Mouse (Mus musculus) C2C12 (cell line): ENCODE data around the gene Cxcl1. TPM values are rescaled to one million over a fixed set of nuclear protein-coding genes. Genes with fewer than 3 reads are reported as not detected.

Experiments used
- H3K27me3 ChIP-seq: one replicate; pipeline ENCODE4 v1.6.1; 2011; ENCODE audit not compliant: control insufficient read depth, insufficient read depth, insufficient read length
- H3K36me3 ChIP-seq: one replicate; pipeline ENCODE4 v1.6.1; 2011; ENCODE audit not compliant: control insufficient read depth, insufficient read depth
- H3K4me3 ChIP-seq: one replicate; pipeline ENCODE4 v1.5.1; 2011; ENCODE audit warnings: mild to moderate bottlenecking, control low read depth; ENCODE audit not compliant: poor library complexity, insufficient read depth, severe bottlenecking
- H3K79me2 ChIP-seq: one replicate; pipeline ENCODE4 v1.6.1; 2011; ENCODE audit not compliant: control insufficient read depth, insufficient read depth
- H3K79me3 ChIP-seq: one replicate; pipeline ENCODE4 v1.6.1; 2011; ENCODE audit warnings: low read depth, control low read depth
- H3ac ChIP-seq: one replicate; pipeline ENCODE3; 2011; ENCODE audit warnings: low read depth; ENCODE audit not compliant: control insufficient read depth, insufficient read length
- CEBPB ChIP-seq: IDR thresholded peaks from one replicate; pipeline ENCODE4 v1.6.1; 2011; ENCODE audit warnings: low read depth, mild to moderate bottlenecking, control low read depth, moderate library complexity
- CTCF ChIP-seq: IDR thresholded peaks from one replicate; pipeline ENCODE4 v1.5.1; 2011; ENCODE audit not compliant: control insufficient read depth, insufficient read depth, insufficient read length
- FOSL1 ChIP-seq: IDR thresholded peaks from one replicate; pipeline ENCODE4 v1.8.0; 2011; ENCODE audit warnings: mild to moderate bottlenecking, low read length; ENCODE audit not compliant: poor library complexity, insufficient read depth, severe bottlenecking
- MAX ChIP-seq: IDR thresholded peaks from one replicate; pipeline ENCODE4 v1.6.1; 2011; ENCODE audit warnings: mild to moderate bottlenecking, control low read depth
- MYOD1 ChIP-seq: IDR thresholded peaks from one replicate; pipeline ENCODE4 v1.6.1; 2011; ENCODE audit warnings: low read depth; ENCODE audit not compliant: control insufficient read depth, insufficient read length
- MYOG ChIP-seq: IDR thresholded peaks from one replicate; pipeline ENCODE4 v1.6.1; 2011; ENCODE audit not compliant: control insufficient read depth, insufficient read length; ENCODE audit errors: extremely low read depth
- USF1 ChIP-seq: IDR thresholded peaks from one replicate; pipeline ENCODE4 v1.6.1; 2011; ENCODE audit warnings: low read depth, mild to moderate bottlenecking, control low read depth, moderate library complexity
- polyA plus RNA-seq: library from polyadenylated mRNA; unstranded; fragments of >200 nt; fragmentation: generic; extraction: Trizol; gene quantifications from one replicate; pipeline ENCODE4 v1.2.1, GENCODE M21; 2012; ENCODE audit warnings: missing spikeins

Gene Cxcl1
- polyA plus RNA-seq, 1 experiment = 0.66 TPM

DNA sequence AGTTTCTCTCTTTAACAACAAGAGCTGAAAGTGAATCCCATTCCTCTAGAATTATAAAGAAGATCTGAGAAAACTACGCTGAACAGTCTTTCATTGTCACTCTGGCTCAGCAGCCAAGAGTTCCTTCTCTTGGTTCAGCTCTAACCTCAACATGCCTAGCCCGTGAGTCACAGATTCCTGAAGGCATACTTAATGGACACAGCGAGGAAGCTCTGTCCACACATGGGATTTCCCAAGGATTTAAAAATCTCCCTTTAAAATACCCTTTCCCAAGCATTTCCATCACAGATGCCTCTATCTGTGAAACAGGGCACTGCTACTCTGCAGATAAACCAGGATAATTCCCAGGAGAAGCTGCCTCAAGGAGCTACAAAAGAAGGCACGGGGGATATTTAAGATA lies 15.0 kb upstream of the Cxcl1 start:
- Histone ChIP-seq H3K79me3 (no peaks in the 10 kb centered on the region), H3K79me2 (no peaks in the 10 kb centered on the region), H3K27me3 (no peaks in the 10 kb centered on the region), H3K4me3 (no peak overlapping the region), H3K36me3 (no peaks in the 10 kb centered on the region), H3ac (no peak overlapping the region)
- TF ChIP-seq FOSL1 = peak; percentile 78
- no peak for TF ChIP-seq MYOG
- TF ChIP-seq MAX = no peak
- no peak for TF ChIP-seq CTCF
- peak; percentile 6 for TF ChIP-seq MYOD1
- no peak for TF ChIP-seq USF1
- peak; percentile 50 for TF ChIP-seq CEBPB

DNA sequence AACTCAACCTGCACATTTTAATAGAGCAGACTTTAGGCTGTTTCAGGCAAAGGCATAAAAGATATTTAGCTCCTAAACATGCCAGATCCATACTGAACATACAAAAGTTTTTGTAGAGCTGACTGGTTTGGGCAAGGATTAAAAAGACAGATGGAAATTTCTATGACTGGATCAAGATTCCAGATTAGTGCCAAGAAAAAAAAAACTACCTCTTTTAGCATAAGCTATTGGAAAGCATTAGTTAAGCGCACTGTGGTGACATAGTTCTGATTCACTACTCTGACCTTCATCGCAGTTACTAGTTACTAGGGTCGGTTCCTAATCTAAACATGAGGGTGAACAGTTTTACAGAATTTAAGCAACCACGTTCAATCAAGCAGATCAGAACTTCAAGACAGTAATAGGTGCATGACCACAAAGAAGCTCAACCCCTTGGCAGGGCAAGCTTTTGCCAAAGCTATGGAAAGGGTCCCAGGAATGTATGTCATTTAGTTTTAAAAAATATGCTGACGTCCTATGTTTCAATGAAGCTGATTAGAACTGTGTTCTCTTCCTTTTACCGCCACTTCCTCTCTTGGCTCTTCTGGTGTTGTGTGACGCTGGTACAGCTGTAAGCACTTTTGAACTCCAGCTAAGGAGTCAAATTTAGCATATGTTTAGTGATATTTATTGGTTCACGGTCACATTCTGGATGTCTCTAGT lies 14.4 kb upstream of the Cxcl1 start:
- Histone ChIP-seq H3K4me3 (no peak overlapping the region), H3K27me3 (no peaks in the 10 kb centered on the region), H3K79me3 (no peaks in the 10 kb centered on the region), H3K36me3 (no peaks in the 10 kb centered on the region), H3ac (no peak overlapping the region), H3K79me2 (no peaks in the 10 kb centered on the region)
- TF ChIP-seq USF1 = no peak
- no peak for TF ChIP-seq CEBPB
- no peak for TF ChIP-seq MAX
- no peak for TF ChIP-seq MYOD1
- TF ChIP-seq CTCF = no peak
- no peak for TF ChIP-seq FOSL1
- no peak for TF ChIP-seq MYOG

DNA sequence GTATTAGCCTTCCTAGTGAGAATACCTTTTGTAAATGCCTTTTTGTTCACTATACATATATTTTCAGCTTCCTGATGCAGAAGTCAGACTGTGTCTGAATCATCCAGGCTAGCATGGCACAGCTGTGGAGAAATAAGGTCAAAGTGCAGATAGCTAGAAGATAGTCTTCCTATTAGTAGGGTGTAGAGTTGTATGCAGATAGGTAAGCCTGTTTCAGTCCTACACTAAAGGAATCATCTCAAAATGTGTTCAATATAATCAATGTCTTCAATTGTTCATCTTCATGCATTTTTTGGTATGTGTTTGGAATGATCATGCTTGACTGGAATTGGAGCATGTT lies 13.9 kb upstream of the Cxcl1 start:
- H3K27me3 ChIP-seq = no peaks in the 10 kb centered on the region
- H3ac ChIP-seq = no peak overlapping the region
- TF ChIP-seq FOSL1 (no peak), CEBPB (no peak), CTCF (no peak), MAX (no peak), MYOD1 (no peak), MYOG (no peak), USF1 (no peak)
- no peaks in the 10 kb centered on the region for H3K79me2 ChIP-seq
- no peak overlapping the region for H3K4me3 ChIP-seq
- no peaks in the 10 kb centered on the region for H3K36me3 ChIP-seq
- no peaks in the 10 kb centered on the region for H3K79me3 ChIP-seq

DNA sequence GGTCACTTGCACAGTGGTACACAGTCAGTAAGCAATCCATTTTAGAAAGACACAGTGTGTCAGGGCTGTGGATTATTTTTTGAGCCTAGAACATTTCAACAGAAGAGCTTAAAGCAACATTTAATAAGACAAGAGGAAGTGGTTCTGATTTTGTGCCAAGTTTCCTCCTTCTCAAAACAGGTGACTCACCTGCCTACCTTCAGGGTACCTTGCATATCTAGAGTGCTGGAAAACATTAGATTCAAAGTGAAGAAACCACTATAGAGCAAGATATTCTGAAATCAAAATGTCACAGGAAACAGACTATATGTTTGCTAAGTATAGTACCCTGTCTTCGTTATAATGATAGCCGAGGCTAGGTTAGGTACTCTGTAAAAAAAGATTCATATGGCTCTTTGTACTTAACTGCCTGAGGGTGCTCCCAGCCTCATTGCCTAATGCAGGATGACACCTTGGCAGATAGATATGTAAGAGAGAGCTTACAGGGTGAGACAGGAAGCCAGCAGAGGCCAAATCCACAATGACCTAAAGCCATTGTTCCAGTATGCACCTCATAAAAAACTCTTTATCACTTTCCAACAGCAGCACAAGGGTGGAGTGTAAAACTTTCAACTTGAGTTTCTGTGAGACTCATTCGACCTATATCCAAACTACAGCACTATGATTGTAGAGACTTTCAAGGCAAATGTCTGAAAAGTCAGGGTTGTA lies 11.6 kb upstream of the Cxcl1 start:
- Histone ChIP-seq H3K79me3 (no peaks in the 10 kb centered on the region), H3ac (no peak overlapping the region), H3K4me3 (no peak overlapping the region), H3K79me2 (no peaks in the 10 kb centered on the region), H3K36me3 (no peaks in the 10 kb centered on the region), H3K27me3 (no peaks in the 10 kb centered on the region)
- TF ChIP-seq MAX (no peak), USF1 (no peak), MYOG (no peak), CEBPB (no peak), FOSL1 (no peak), CTCF (no peak), MYOD1 (no peak)

DNA sequence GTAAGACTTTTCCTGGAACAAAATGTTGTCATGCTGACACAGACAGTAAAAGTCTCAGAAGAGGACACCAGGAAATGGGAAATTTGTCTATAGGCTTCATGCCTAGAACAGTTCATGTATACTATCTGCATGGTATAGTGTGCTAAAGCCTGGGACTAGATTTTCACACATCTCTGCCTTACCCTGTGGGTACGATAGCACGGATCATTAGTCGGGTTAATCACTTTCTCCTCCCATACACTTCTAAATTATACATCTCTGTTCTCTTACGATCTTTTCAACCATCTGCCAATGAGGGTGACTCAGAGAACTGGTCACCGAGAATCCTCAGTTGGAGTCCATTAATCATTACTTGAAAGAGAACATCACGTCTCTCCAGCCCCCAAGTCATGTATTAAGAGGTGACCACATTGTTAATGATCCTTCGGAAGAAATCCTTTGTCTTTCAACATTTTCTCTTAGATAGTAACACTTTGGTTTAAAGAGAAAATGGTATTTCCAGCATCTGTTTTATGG lies 10.6 kb upstream of the Cxcl1 start:
- no peaks in the 10 kb centered on the region for H3K79me2 ChIP-seq

More for the DNA sequence above, 10.6 kb upstream of the Cxcl1 start:
- Histone ChIP-seq H3K27me3 (no peaks in the 10 kb centered on the region), H3K36me3 (no peaks in the 10 kb centered on the region), H3K4me3 (no peak overlapping the region), H3ac (no peak overlapping the region), H3K79me3 (no peaks in the 10 kb centered on the region)
- TF ChIP-seq FOSL1 (peak; percentile 49), CTCF (no peak), MYOG (no peak), CEBPB (no peak), MAX (no peak), MYOD1 (peak; percentile 39), USF1 (no peak)
